Mouse (Mus musculus) inflammation-experienced regulatory T-cells (primary cell): Measurements from ENCODE around the gene Gm47995. TPM values are rescaled to one million over a fixed set of nuclear protein-coding genes. Genes with fewer than 3 reads are reported as not detected.

ENCODE experiments used
- polyA plus RNA-seq, 2 experiments: library from polyadenylated mRNA; unstranded; fragments of 100-300 nt; shearing (Covaris generic); gene quantifications; one replicate each; pipeline ENCODE4 v1.2.1; 2017

Gene Gm47995
- not detected for polyA plus RNA-seq

DNA sequence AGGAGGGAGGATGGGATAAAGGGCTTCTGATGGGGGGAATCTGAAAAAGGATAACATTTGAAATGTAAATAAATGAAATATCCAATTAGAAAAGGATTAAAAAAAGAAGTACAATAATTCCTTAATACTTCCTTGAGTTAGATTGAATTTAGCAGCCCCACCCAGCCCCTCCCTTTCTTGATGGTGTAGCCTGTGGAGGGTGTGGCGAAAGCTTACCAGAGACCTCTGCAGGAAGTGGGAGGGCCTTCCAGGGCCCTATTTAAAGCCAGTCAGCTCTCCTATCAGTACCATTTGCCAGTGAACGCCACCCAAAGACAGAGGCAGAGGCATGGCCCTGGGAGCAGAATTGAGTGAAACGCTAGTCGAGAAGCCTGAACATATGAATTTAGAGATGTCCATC, at the start of gene Gm47995:
Gene Gm47995, plus strand, starts transcription at position 329 of the 400 bp plus-strand sequence.

DNA sequence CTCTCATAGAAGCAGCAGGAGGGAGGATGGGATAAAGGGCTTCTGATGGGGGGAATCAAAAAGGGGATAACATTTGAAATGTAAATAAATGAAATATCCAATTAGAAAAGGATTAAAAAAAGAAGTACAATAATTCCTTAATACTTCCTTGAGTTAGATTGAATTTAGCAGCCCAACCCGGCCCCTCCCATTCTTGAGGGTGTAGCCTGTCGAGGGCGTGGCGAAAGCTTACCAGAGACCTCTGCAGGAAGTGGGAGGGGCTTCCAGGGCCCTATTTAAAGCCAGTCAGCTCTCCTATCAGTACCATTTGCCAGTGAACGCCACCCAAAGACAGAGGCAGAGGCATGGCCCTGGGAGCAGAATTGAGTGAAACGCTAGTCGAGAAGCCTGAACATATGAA, 16.0 kb upstream of the Gm47995 start, which contains the start of gene Gm47985:
Gene Gm47985, plus strand, starts transcription at position 272 of the 400 bp plus-strand sequence.

DNA sequence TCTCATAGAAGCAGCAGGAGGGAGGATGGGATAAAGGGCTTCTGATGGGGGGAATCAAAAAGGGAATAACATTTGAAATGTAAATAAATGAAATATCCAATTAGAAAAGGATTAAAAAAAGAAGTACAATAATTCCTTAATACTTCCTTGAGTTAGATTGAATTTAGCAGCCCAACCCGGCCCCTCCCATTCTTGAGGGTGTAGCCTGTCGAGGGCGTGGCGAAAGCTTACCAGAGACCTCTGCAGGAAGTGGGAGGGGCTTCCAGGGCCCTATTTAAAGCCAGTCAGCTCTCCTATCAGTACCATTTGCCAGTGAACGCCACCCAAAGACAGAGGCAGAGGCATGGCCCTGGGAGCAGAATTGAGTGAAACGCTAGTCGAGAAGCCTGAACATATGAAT, 6.2 kb upstream of the Gm47995 start, which contains the start of gene Gm8947:
Gene Gm8947, plus strand, starts transcription at position 302 of the 400 bp plus-strand sequence.

DNA sequence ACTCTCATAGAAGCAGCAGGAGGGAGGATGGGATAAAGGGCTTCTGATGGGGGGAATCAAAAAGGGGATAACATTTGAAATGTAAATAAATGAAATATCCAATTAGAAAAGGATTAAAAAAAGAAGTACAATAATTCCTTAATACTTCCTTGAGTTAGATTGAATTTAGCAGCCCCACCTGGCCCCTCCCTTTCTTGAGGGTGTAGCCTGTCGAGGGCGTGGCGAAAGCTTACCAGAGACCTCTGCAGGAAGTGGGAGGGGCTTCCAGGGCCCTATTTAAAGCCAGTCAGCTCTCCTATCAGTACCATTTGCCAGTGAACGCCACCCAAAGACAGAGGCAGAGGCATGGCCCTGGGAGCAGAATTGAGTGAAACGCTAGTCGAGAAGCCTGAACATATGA, 5.6 kb downstream of the Gm47995 start, which contains the start of gene 3110040M04Rik:
Gene 3110040M04Rik, plus strand, starts transcription at position 304 of the 400 bp plus-strand sequence.

DNA sequence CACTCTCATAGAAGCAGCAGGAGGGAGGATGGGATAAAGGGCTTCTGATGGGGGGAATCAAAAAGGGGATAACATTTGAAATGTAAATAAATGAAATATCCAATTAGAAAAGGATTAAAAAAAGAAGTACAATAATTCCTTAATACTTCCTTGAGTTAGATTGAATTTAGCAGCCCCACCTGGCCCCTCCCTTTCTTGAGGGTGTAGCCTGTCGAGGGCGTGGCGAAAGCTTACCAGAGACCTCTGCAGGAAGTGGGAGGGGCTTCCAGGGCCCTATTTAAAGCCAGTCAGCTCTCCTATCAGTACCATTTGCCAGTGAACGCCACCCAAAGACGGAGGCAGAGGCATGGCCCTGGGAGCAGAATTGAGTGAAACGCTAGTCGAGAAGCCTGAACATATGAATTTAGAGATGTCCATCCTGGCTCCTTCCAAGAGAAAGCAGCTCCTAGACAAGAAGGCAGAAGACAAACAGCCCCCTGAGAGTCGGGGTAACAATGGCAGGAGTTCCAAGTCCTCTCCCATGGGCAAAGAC, 11.6 kb downstream of the Gm47995 start, which contains the start of gene Gm47996:
Gene Gm47996, plus strand, starts transcription at position 308 of the 532 bp plus-strand sequence.

Other genes starting within 250 kb of the Gm47995 start
- 1 to 10 TPM in 1 of 2 experiments, under 1 TPM in 1; 0.61 to 1.5 TPM for gene Hmcn1, start 205.0 kb upstream of the Gm47995 start, polyA plus RNA-seq
- under 1 TPM in 1 of 2 experiments, not detected in 1; 0.11 TPM for gene Gm47985, start 15.9 kb upstream of the Gm47995 start, polyA plus RNA-seq
- not detected for gene Gm8947, start 6.1 kb upstream of the Gm47995 start, polyA plus RNA-seq
- gene 3110040M04Rik, start 5.7 kb downstream of the Gm47995 start, polyA plus RNA-seq, result under 1 TPM in 1 of 2 experiments, not detected in 1; 0.30 TPM
- gene Gm47996, start 11.7 kb downstream of the Gm47995 start, polyA plus RNA-seq, result not detected
- 100 to 1,000 TPM; 185 to 246 TPM for gene Ivns1abp, start 146.0 kb downstream of the Gm47995 start, polyA plus RNA-seq
- gene Swt1, start 230.0 kb downstream of the Gm47995 start, polyA plus RNA-seq, result 10 to 100 TPM; 34.3 to 38.6 TPM
- gene Trmt1l, start 230.1 kb downstream of the Gm47995 start, polyA plus RNA-seq, result 10 to 100 TPM; 86.3 to 87.2 TPM